Mouse (Mus musculus): Measurements from ENCODE around the gene Tomm70a. TPM values are rescaled to one million over a fixed set of nuclear protein-coding genes. Genes with fewer than 3 reads are reported as not detected.

Tomm70a gene
- polyA plus RNA-seq, 2 experiments, result 15.9 to 28.2 TPM

DNA sequence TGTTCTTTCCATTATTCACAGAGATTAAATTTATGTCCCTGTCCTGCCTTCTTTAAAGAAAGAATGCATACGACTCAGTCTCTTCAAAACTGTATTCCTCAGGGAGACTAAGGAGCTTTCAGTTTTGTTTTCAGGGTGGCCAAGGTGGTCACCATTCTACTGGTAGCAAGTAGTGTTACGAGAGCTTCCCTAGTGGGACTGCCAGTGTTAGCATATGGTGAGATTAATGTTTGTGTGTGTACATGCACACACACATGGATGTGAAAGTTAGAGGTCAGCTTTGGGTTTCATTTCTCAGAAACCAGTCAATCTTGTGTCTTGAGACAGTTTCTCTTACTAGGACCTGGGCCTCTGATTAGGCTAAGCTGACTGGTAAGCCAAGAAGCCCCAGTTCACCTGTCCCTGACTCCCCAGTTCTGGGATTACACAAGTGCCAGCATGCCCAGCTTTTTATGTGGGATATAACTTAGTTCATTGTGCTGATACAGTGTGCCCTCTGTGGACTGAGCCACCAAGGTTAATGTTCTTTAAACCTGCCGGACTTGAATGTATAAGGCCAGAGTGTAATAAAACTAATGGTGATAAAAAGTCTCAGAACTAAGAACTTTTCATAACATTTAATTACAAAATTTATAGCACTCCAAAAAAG is 9.4 kb downstream of the Tomm70a start:
- Histone ChIP-seq H3K4me1 (replicated peaks; ENCODE audit: control insufficient read depth in 2 of 2, insufficient read depth in 2 of 2, low read length in 1 of 2) (peaks cover 0 to 8% of the 10 kb centered on the region in 2 experiments; a peak in 1 of 4 replicates), H3K27me3 (ENCODE audit: control insufficient read depth, insufficient read depth, low read length) (no peaks in the 10 kb centered on the region), H3K9me3 (ENCODE audit: control insufficient read depth, low read length) (no peaks in the 10 kb centered on the region), H3K9ac (replicated peaks) (no peak overlapping the region), H3K4me2 (ENCODE audit: low read depth) (no peak overlapping the region), H3K27ac (no peak overlapping the region), H3K4me3 (ENCODE audit: insufficient read depth in 1 of 2, low read depth in 2 of 2, low read length in 2 of 2) (no peak overlapping the region), H3K36me3 (replicated peaks; ENCODE audit: control insufficient read depth, insufficient read depth, low read depth) (peaks cover 7% of the 10 kb centered on the region)
- ATAC-seq (ENCODE audit: insufficient read depth) (no peak), DNase-seq (ENCODE audit: low read depth in 3 of 3, low spot score in 3 of 3) (no peak)
- TF ChIP-seq EP300 (IDR thresholded peaks at IDR 0.05; ENCODE audit: low read depth) (no peak), CTCF (IDR thresholded peaks at IDR 0.05; ENCODE audit: low read depth) (no peak)
- WGBS (ENCODE audit: insufficient replicate concordance), result 71% methylated on average over 3 of the region's 3 CpGs

DNA sequence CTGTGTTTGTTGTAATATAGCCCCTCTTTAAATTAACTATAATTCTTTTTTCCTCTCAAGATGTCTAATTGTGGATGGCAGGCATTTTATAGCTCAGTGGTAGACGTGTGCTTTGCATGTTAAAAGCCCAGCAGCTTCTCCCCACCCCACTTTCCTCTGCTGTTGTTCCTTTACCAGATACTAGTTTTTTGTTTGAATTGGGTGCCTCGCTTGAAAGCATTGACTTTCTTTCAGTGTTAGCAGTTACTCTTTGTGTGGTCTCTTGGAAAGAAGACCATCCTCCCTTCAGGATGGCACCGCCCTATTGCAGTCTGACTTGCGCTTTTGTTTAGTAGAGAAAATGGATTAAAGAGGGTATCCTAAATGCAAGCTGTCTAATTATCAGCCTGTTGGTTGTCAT is 10.0 kb downstream of the Tomm70a start:
- WGBS (ENCODE audit: insufficient replicate concordance), result 74% methylated on average over 4 of the region's 4 CpGs
- DNase-seq (ENCODE audit: low read depth in 3 of 3, low spot score in 3 of 3) (no peak), ATAC-seq (ENCODE audit: insufficient read depth) (no peak)
- H3K9me3 ChIP-seq (ENCODE audit: control insufficient read depth, low read length), result no peaks in the 10 kb centered on the region
- peaks cover 12% of the 10 kb centered on the region for H3K36me3 ChIP-seq (replicated peaks; ENCODE audit: control insufficient read depth, insufficient read depth, low read depth)
- no peak overlapping the region for H3K9ac ChIP-seq (replicated peaks)
- H3K4me3 ChIP-seq (ENCODE audit: insufficient read depth in 1 of 2, low read depth in 2 of 2, low read length in 2 of 2), result no peak overlapping the region
- TF ChIP-seq EP300 (IDR thresholded peaks at IDR 0.05; ENCODE audit: low read depth) (no peak), CTCF (IDR thresholded peaks at IDR 0.05; ENCODE audit: low read depth) (no peak)
- no peak overlapping the region for H3K4me2 ChIP-seq (ENCODE audit: low read depth)
- H3K27me3 ChIP-seq (ENCODE audit: control insufficient read depth, insufficient read depth, low read length), result no peaks in the 10 kb centered on the region
- peaks cover 0 to 5% of the 10 kb centered on the region in 2 experiments; a peak in 1 of 4 replicates for H3K4me1 ChIP-seq (replicated peaks; ENCODE audit: control insufficient read depth in 2 of 2, insufficient read depth in 2 of 2, low read length in 1 of 2)
- no peak overlapping the region for H3K27ac ChIP-seq

DNA sequence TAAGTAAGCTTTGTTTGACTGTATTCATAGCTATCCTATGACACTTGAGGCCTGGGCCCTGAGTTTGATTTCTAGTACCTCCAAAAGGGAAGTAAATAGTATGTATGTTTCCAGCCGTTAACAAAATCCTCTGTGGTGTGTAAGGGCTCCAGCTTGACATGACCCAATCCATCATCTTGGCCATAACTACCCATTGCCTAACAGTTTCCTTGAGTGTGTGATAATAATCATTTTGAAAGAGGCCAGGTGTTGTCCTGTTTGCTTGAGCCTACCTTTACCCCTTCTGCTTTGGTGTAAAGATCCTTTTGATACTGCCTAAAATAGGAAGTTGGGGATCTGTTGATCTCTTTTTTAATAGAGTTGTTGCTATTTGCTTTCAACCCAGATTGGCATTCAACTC is 10.8 kb downstream of the Tomm70a start:
- Histone ChIP-seq H3K27ac (no peak overlapping the region), H3K4me2 (ENCODE audit: low read depth) (no peak overlapping the region), H3K4me3 (ENCODE audit: insufficient read depth in 1 of 2, low read depth in 2 of 2, low read length in 2 of 2) (no peak overlapping the region), H3K9ac (replicated peaks) (no peak overlapping the region), H3K36me3 (replicated peaks; ENCODE audit: control insufficient read depth, insufficient read depth, low read depth) (peaks cover 17% of the 10 kb centered on the region), H3K9me3 (ENCODE audit: control insufficient read depth, low read length) (no peaks in the 10 kb centered on the region), H3K4me1 (replicated peaks; ENCODE audit: control insufficient read depth in 2 of 2, insufficient read depth in 2 of 2, low read length in 1 of 2) (peaks cover 0 to 5% of the 10 kb centered on the region in 2 experiments; a peak in 1 of 4 replicates), H3K27me3 (ENCODE audit: control insufficient read depth, insufficient read depth, low read length) (no peaks in the 10 kb centered on the region)
- TF ChIP-seq EP300 (IDR thresholded peaks at IDR 0.05; ENCODE audit: low read depth), result no peak
- no peak for TF ChIP-seq CTCF (IDR thresholded peaks at IDR 0.05; ENCODE audit: low read depth)
- 26% methylated on average over 1 of the region's 1 CpGs for WGBS (ENCODE audit: insufficient replicate concordance)
- no peak for DNase-seq (ENCODE audit: low read depth in 3 of 3, low spot score in 3 of 3)
- ATAC-seq (ENCODE audit: insufficient read depth), result no peak

DNA sequence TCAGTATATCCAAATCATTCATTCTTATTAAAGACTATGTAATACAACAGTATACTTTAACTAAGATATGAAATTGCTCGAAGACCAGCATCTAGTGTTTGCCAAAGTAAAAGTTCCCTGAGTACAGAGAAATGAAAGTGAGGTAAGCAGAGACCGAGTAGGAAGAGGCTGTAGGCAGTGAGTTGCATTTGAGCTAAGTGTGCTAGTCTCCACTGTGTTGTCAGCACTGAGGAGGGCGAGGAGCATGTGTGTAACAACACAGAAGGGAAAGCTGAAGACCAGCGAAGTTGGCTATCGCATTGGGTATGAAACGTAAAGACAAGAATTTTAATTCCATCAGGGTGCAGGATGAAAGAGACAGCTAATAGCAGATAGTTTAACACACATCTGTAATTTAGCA is 12.1 kb downstream of the Tomm70a start:
- Histone ChIP-seq H3K36me3 (replicated peaks; ENCODE audit: control insufficient read depth, insufficient read depth, low read depth) (peaks cover 17% of the 10 kb centered on the region), H3K4me3 (ENCODE audit: insufficient read depth in 1 of 2, low read depth in 2 of 2, low read length in 2 of 2) (no peak overlapping the region), H3K9ac (replicated peaks) (no peak overlapping the region), H3K27ac (no peak overlapping the region), H3K9me3 (ENCODE audit: control insufficient read depth, low read length) (no peaks in the 10 kb centered on the region), H3K27me3 (ENCODE audit: control insufficient read depth, insufficient read depth, low read length) (no peaks in the 10 kb centered on the region), H3K4me2 (ENCODE audit: low read depth) (no peak overlapping the region), H3K4me1 (replicated peaks; ENCODE audit: control insufficient read depth in 2 of 2, insufficient read depth in 2 of 2, low read length in 1 of 2) (peaks cover 0 to 5% of the 10 kb centered on the region in 2 experiments; a peak in 1 of 4 replicates)
- WGBS (ENCODE audit: insufficient replicate concordance), result 79% methylated on average over 6 of the region's 6 CpGs
- ATAC-seq (ENCODE audit: insufficient read depth) (no peak), DNase-seq (ENCODE audit: low read depth in 3 of 3, low spot score in 3 of 3) (no peak)
- TF ChIP-seq CTCF (IDR thresholded peaks at IDR 0.05; ENCODE audit: low read depth) (no peak), EP300 (IDR thresholded peaks at IDR 0.05; ENCODE audit: low read depth) (no peak)

DNA sequence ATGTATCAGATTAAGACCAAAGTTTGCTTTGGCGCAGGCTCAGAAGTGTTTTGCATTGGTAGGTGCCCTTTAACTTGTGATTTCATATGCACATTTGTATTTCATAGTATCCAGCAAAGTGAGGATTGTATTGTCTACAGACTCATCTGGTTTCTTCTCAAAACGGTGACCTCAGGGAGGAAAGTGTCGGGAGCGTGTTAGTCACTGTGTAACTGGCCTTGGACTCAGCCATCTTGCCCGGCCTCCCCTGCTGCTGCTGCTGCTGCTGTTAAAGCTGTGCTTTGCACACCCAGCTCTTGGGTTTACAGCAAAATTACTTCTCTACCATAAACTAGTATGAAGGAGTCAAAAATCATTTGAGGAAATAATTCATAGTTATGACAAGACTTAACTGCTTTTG is 23.2 kb downstream of the Tomm70a start:
- WGBS (ENCODE audit: insufficient replicate concordance), result 89% methylated on average over 5 of the region's 5 CpGs
- Histone ChIP-seq H3K4me2 (ENCODE audit: low read depth) (no peak overlapping the region), H3K36me3 (replicated peaks; ENCODE audit: control insufficient read depth, insufficient read depth, low read depth) (peaks cover 12% of the 10 kb centered on the region), H3K27me3 (ENCODE audit: control insufficient read depth, insufficient read depth, low read length) (no peaks in the 10 kb centered on the region), H3K9ac (replicated peaks) (no peak overlapping the region), H3K9me3 (ENCODE audit: control insufficient read depth, low read length) (no peaks in the 10 kb centered on the region), H3K4me3 (ENCODE audit: insufficient read depth in 1 of 2, low read depth in 2 of 2, low read length in 2 of 2) (no peak overlapping the region), H3K27ac (no peak overlapping the region), H3K4me1 (replicated peaks; ENCODE audit: control insufficient read depth in 2 of 2, insufficient read depth in 2 of 2, low read length in 1 of 2) (no peaks in the 10 kb centered on the region)
- TF ChIP-seq CTCF (IDR thresholded peaks at IDR 0.05; ENCODE audit: low read depth), result no peak
- TF ChIP-seq EP300 (IDR thresholded peaks at IDR 0.05; ENCODE audit: low read depth), result no peak
- DNase-seq (ENCODE audit: low read depth in 3 of 3, low spot score in 3 of 3) (no peak), ATAC-seq (ENCODE audit: insufficient read depth) (no peak)
